Mouse (Mus musculus): ENCODE results near the gene Rsl1. TPM values are rescaled to one million over a fixed set of nuclear protein-coding genes. Genes with fewer than 3 reads are reported as not detected.

The Rsl1 gene
- polyA plus RNA-seq, 1 experiment, result 1.8 TPM

DNA sequence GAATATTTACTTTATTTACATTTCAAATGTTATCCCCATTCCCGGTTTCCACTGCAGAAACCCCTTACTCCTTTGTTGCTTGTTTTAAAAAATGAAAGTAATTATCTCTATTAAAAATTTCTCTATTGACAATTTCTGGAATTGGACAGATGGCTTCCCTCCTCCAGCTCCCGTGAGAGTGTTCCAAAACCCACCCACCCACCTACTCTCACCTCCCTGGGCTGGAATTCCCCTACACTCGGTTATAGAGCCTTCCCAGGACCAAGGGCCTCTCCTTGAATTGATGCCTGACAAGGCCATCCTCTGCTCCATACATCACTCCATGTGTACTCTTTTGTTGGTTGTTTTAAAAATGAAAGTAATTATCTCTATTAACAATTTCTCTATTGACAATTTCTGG lies 28.7 kb downstream of the Rsl1 start:
- Histone ChIP-seq H3K27me3 (ENCODE audit: control insufficient read depth, insufficient read depth, low read length) (no peaks in the 10 kb centered on the region), H3K4me1 (ENCODE audit: control insufficient read depth, insufficient read depth, insufficient read length) (no peaks in the 10 kb centered on the region), H3K36me3 (ENCODE audit: control insufficient read depth, insufficient read depth, low read length) (no peaks in the 10 kb centered on the region; the same call in 1 of the 2 replicates), H3K27ac (ENCODE audit: insufficient read depth, low read length) (no peak overlapping the region), H3K4me3 (ENCODE audit: extremely low read depth, insufficient read depth, insufficient read length) (no peak overlapping the region)
- no peak for DNase-seq (ENCODE audit: low read depth in 1 of 2, low spot score in 2 of 2)
- 90% methylated on average over 3 of the region's 3 CpGs for WGBS
- no peak for TF ChIP-seq POLR2A (IDR thresholded peaks at IDR 0.05; ENCODE audit: low read depth, low read length)
- no peak for TF ChIP-seq CTCF (IDR thresholded peaks at IDR 0.05; ENCODE audit: extremely low read depth, insufficient read depth, insufficient read length, insufficient replicate concordance)

DNA sequence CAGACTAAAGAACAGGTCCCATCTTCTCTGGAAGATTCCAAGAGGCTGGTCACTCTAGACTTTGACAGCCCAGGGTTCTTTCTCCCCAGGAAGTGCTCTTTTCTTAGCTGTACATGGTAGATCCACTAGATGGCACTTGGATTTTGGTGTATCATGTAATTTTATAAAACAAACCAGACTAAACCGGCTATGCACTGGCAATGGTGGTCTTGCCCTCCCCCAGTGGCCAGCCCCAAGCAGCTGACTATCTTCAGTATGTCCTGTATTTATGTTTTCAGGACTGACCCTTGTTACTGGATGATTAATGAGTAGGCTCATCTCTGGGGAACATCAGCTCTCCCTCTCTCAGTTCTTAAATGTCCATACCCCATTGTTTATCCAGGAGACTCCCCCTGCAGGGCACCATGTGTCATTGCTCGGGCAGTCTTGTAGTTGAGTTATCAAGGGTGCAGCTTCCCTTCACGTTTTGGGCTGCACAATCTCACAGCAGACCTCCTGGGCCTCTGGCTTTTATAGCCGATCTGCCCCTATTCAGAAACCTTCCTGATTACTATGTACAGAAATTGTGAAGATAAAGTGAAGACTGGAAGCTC lies 41.1 kb downstream of the Rsl1 start:
- no peak overlapping the region for H3K4me3 ChIP-seq (ENCODE audit: extremely low read depth, insufficient read depth, insufficient read length)

More for the DNA sequence above, 41.1 kb downstream of the Rsl1 start:
- TF ChIP-seq POLR2A (IDR thresholded peaks at IDR 0.05; ENCODE audit: low read depth, low read length) (no peak), CTCF (IDR thresholded peaks at IDR 0.05; ENCODE audit: extremely low read depth, insufficient read depth, insufficient read length, insufficient replicate concordance) (peak; percentile 11; the same call in 1 of the 2 replicates)
- WGBS, result 57% methylated on average over 4 of the region's 4 CpGs
- Histone ChIP-seq H3K27me3 (ENCODE audit: control insufficient read depth, insufficient read depth, low read length) (no peaks in the 10 kb centered on the region), H3K27ac (ENCODE audit: insufficient read depth, low read length) (no peak overlapping the region), H3K36me3 (ENCODE audit: control insufficient read depth, insufficient read depth, low read length) (no peaks in the 10 kb centered on the region), H3K4me1 (ENCODE audit: control insufficient read depth, insufficient read depth, insufficient read length) (no peaks in the 10 kb centered on the region)
- DNase-seq (ENCODE audit: low read depth in 1 of 2, low spot score in 2 of 2), result no peak

Other genes with a start within 250 kb of the Rsl1 start
- gene Zfp712, start 112.0 kb upstream of the Rsl1 start, polyA plus RNA-seq (2012; rRNA removed), result 0.15 and 0.18 TPM in 2 replicates
- 0.11 TPM in 1 of 2 replicates, not detected in the other for gene Zfp708, start 75.2 kb upstream of the Rsl1 start, polyA plus RNA-seq (2012; rRNA removed)
- gene Gm28557, start 64.6 kb upstream of the Rsl1 start, polyA plus RNA-seq (2012; rRNA removed), result 1.0 and 1.1 TPM in 2 replicates
- gene Rslcan18, start 56.9 kb upstream of the Rsl1 start, polyA plus RNA-seq (2012; rRNA removed), result 0.13 and 0.18 TPM in 2 replicates
- gene Zfp759, start 51.5 kb upstream of the Rsl1 start, polyA plus RNA-seq (2012; rRNA removed), result 0.09 and 0.13 TPM in 2 replicates
- gene Zfp455, start 21.3 kb downstream of the Rsl1 start, polyA plus RNA-seq (2012; rRNA removed), result 0.19 and 0.25 TPM in 2 replicates
- gene Zfp458, start 105.3 kb downstream of the Rsl1 start, polyA plus RNA-seq (2012; rRNA removed), result 0.41 TPM in 2 replicates
- gene Zfp457, start 133.3 kb downstream of the Rsl1 start, polyA plus RNA-seq (2012; rRNA removed), result 0.90 and 1.1 TPM in 2 replicates
- gene Zfp595, start 159.4 kb downstream of the Rsl1 start, polyA plus RNA-seq (2012; rRNA removed), result 0.62 and 0.77 TPM in 2 replicates
- gene Gm28044, start 187.4 kb downstream of the Rsl1 start, polyA plus RNA-seq (2012; rRNA removed), result not detected in 2 replicates
- gene Zfp953, start 187.4 kb downstream of the Rsl1 start, polyA plus RNA-seq (2012; rRNA removed), result 0.14 and 0.32 TPM in 2 replicates
- 0.20 and 0.26 TPM in 2 replicates for gene Gm28041, start 202.6 kb downstream of the Rsl1 start, polyA plus RNA-seq (2012; rRNA removed)
- 0.19 and 0.30 TPM in 2 replicates for gene Zfp456, start 202.6 kb downstream of the Rsl1 start, polyA plus RNA-seq (2012; rRNA removed)
- 2.7 and 2.9 TPM in 2 replicates for gene Zfp429, start 226.6 kb downstream of the Rsl1 start, polyA plus RNA-seq (2012; rRNA removed)
- 0.23 and 0.33 TPM in 2 replicates for gene Zfp459, start 248.2 kb downstream of the Rsl1 start, polyA plus RNA-seq (2012; rRNA removed)

All from spleen, adult 2 months (tissue).